Mouse (Mus musculus) bone marrow, adult 2 months (tissue): Measurements from ENCODE around the gene Adipor2.

ENCODE experiments used
- CTCF ChIP-seq: fragments of 200-500 bp; IDR thresholded peaks from 2 replicates; pipeline ENCODE4 v1.5.1; 2011; ENCODE audit warnings: low read length, control low read depth; ENCODE audit not compliant: control insufficient read depth, insufficient read depth
- POLR2A ChIP-seq: fragments of 200-500 bp; IDR thresholded peaks from 2 replicates; pipeline ENCODE4 v1.6.1; 2011; ENCODE audit warnings: low read depth, mild to moderate bottlenecking, control low read depth, low read length, borderline replicate concordance; ENCODE audit not compliant: control insufficient read depth

GRCm38 (mm10) chr6:119458166-119458565 lies 40.7 kb upstream of the Adipor2 start:
- TF ChIP-seq CTCF (no peak), POLR2A (no peak)
